Mouse (Mus musculus) neutrophil, adult 65 days (primary cell): ENCODE data around the gene Trpc6. TPM values are rescaled to one million over a fixed set of nuclear protein-coding genes. Genes with fewer than 3 reads are reported as not detected.

Source experiments
- total RNA-seq: library from RNA; stranded (reverse); gene quantifications from 2 replicates; pipeline ENCODE4 v1.2.4, GENCODE M21; 2023

The Trpc6 gene
- total RNA-seq: 0.63 TPM in 1 of 2 replicates, not detected in the other

DNA sequence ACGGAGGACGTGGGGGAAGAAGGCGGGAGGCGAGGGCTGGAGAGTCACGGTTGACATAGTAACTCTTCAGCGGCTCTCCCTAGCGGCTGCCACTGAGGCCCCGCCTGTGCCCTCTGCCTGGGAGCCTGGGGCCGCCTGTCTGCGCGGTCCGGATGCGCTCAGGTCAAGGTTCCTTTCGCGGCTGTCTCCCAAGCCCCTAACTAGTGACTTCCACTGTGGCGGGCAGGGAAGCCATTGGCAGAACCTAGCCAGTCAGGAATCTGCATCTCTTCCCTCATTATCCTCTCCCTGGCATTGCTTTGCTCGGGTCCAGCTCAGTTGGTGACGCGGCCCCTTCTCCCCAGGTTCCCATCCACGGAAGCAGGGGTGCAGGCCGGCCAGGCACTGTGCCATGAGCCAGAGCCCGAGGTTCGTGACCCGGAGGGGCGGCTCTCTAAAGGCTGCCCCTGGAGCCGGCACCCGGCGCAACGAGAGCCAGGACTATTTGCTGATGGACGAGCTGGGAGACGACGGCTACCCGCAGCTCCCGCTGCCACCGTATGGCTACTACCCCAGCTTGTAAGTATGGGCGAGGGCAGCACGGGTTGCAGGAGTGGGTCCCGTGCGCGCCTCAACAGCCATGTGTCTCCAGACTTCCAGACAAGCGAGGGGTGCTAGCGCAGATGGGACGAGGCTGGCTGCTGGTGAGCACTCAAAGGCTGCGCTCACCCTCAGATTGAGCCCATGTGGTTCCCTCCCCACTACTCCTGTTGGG lies at the start of gene Trpc6:
Trpc6 (plus strand) TSS at position 102 of the 754 bp plus-strand sequence.

